ENCODE assay signal across 28 mouse cellular contexts in the genomic region with DNA sequence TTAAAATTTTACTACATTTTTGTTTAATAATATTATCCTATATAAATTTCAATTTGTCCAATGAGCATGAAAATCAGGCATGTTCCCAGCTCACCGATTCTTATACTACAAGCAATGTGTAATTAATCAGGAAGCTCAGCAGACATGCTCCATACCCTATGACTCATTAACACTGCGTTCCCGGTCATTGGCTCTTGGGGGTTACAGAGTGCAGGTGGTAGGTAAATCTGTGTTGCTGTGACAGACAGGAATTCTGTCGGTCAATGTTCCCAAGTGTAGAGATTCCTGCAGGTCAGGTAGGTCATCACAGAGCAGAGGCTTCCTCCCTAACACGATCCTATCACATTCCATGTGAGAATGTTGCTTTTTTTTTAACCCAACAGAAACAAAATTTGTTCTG.
"Had no signal": no experiment of that assay in that cellular context is flagged by ENCODE, and none has a peak within 500 bp of the region (broad histone marks: within the 10 kb centered on the region; RNA-seq: fewer than 3 reads in every experiment).

No protein-coding gene starts in this region.

- H3K4me3 ChIP-seq: embryonic facial prominence, embryonic 10.5 days; embryonic facial prominence, embryonic 12.5 days; embryonic facial prominence, embryonic 13.5 days; embryonic facial prominence, embryonic 15.5 days; erythroblast, embryonic 14.5 days; forebrain, embryonic 10.5 days; forebrain, embryonic 12.5 days; forebrain, embryonic 13.5 days; forebrain, embryonic 15.5 days; gastrocnemius, adult 2 months had no signal

- DNase-seq: cerebellum, adult 18-20 months; cerebellum, adult 2 months; cerebellum, adult 8-10 months; cerebellum, adult 9-10 months; cerebellum, adult 9-11 months; cerebellum, postnatal 10 days; cerebellum, postnatal 14 days; cerebellum, postnatal 25 days; cerebellum, postnatal 36 days; embryo, embryonic 11 days; forebrain, postnatal 0 days; gastrocnemius, adult 2 months; gastrocnemius, postnatal 10 days; gastrocnemius, postnatal 14 days; gastrocnemius, postnatal 25 days; gastrocnemius, postnatal 36 days; heart, adult 11 months had no signal

- H3K9me3 ChIP-seq: embryonic facial prominence, embryonic 10.5 days; embryonic facial prominence, embryonic 12.5 days; embryonic facial prominence, embryonic 13.5 days; embryonic facial prominence, embryonic 15.5 days; forebrain, embryonic 10.5 days; forebrain, embryonic 12.5 days; forebrain, embryonic 13.5 days; forebrain, embryonic 15.5 days had no signal

- H3K9ac ChIP-seq: embryonic facial prominence, embryonic 12.5 days; embryonic facial prominence, embryonic 13.5 days; embryonic facial prominence, embryonic 15.5 days; forebrain, embryonic 12.5 days; forebrain, embryonic 13.5 days; forebrain, embryonic 15.5 days; forebrain, postnatal 0 days had no signal

- H3K4me1 ChIP-seq: embryonic facial prominence, embryonic 10.5 days; embryonic facial prominence, embryonic 12.5 days; embryonic facial prominence, embryonic 13.5 days; embryonic facial prominence, embryonic 15.5 days; forebrain, embryonic 12.5 days; forebrain, embryonic 13.5 days; forebrain, embryonic 15.5 days had no signal

- ATAC-seq: forebrain, embryonic 13.5 days; forebrain, embryonic 14.5 days; forebrain, embryonic 15.5 days; forebrain, embryonic 16.5 days; forebrain, postnatal 0 days had no signal

- H3K4me2 ChIP-seq: embryonic facial prominence, embryonic 12.5 days; embryonic facial prominence, embryonic 13.5 days; embryonic facial prominence, embryonic 15.5 days; forebrain, embryonic 12.5 days; forebrain, embryonic 13.5 days; forebrain, embryonic 15.5 days had no signal

- H3K27ac ChIP-seq: embryonic facial prominence, embryonic 10.5 days; embryonic facial prominence, embryonic 12.5 days; embryonic facial prominence, embryonic 13.5 days; embryonic facial prominence, embryonic 15.5 days; forebrain, embryonic 10.5 days; forebrain, embryonic 12.5 days; forebrain, embryonic 13.5 days; forebrain, embryonic 15.5 days; gastrocnemius, adult 2 months had no signal

- H3K27me3 ChIP-seq: embryonic facial prominence, embryonic 12.5 days; embryonic facial prominence, embryonic 13.5 days; embryonic facial prominence, embryonic 15.5 days; forebrain, embryonic 12.5 days; forebrain, embryonic 13.5 days; forebrain, embryonic 15.5 days had no signal

- H3K36me3 ChIP-seq: embryonic facial prominence, embryonic 10.5 days; embryonic facial prominence, embryonic 12.5 days; embryonic facial prominence, embryonic 13.5 days; embryonic facial prominence, embryonic 15.5 days; forebrain, embryonic 10.5 days; forebrain, embryonic 12.5 days; forebrain, embryonic 15.5 days had no signal
